Mouse (Mus musculus) liver, embryonic 14.5 days (tissue): ENCODE results near the gene Eps8. TPM values are rescaled to one million over a fixed set of nuclear protein-coding genes. Genes with fewer than 3 reads are reported as not detected.

Experiments
- ATAC-seq: fragments of 200-750 bp; cut with Nextera tagmentation; 2 replicates; pipeline ENCODE4 v1.8.0; 2017; ENCODE audit warnings: moderate number of reproducible peaks, mild to moderate bottlenecking, moderate library complexity; ENCODE audit not compliant: insufficient read depth
- DNase-seq, 3 experiments: peaks; one replicate each; pipeline ENCODE4 v3.0.0-alpha.2; 2012 to 2013; ENCODE audit warnings: low read depth in 3 of 3, low spot score in 3 of 3
- H3K27ac ChIP-seq: fragments of 300-500 bp; sonication (generic); 2 replicates; pipeline ENCODE4 v1.5.1; 2014; ENCODE audit warnings: moderate library complexity, mild to moderate bottlenecking, control low read depth, inconsistent platforms
- H3K27me3 ChIP-seq: fragments of 300-500 bp; sonication (generic); 2 replicates; pipeline ENCODE4 v1.6.1; 2014; ENCODE audit warnings: mild to moderate bottlenecking, low read length, moderate library complexity; ENCODE audit not compliant: control insufficient read depth, insufficient read depth
- H3K36me3 ChIP-seq: fragments of 300-500 bp; sonication (generic); replicated peaks from 2 replicates; pipeline ENCODE4 v1.6.1; 2014; ENCODE audit warnings: low read depth; ENCODE audit not compliant: control insufficient read depth, insufficient read depth
- H3K4me1 ChIP-seq, 2 experiments: fragments of 200-500 bp in 1 of 2; fragments of 300-500 bp in 1 of 2; sonication (generic) in 1 of 2; replicated peaks; 2 replicates each; pipeline ENCODE4 v1.6.1; 2012 to 2014; ENCODE audit warnings: antibody characterized with exemption in 1 of 2, inconsistent platforms in 1 of 2, low read length in 1 of 2; ENCODE audit not compliant: control insufficient read depth in 2 of 2, insufficient read depth in 2 of 2
- H3K4me2 ChIP-seq: fragments of 300-500 bp; sonication (generic); 2 replicates; pipeline ENCODE4 v1.6.1; 2014; ENCODE audit warnings: low read depth, mild to moderate bottlenecking, control low read depth, moderate library complexity
- H3K4me3 ChIP-seq, 2 experiments: fragments of 200-500 bp in 1 of 2; fragments of 300-500 bp in 1 of 2; sonication (generic) in 1 of 2; 2 replicates each; pipeline ENCODE4 v1.5.1; 2012 to 2014; ENCODE audit warnings: low read depth in 2 of 2, low read length in 2 of 2, mild to moderate bottlenecking in 2 of 2, control low read depth in 1 of 2, inconsistent platforms in 1 of 2, moderate library complexity in 1 of 2; ENCODE audit not compliant: insufficient read depth in 1 of 2
- H3K9ac ChIP-seq: fragments of 300-500 bp; sonication (generic); replicated peaks from 2 replicates; pipeline ENCODE4 v1.6.1; 2014; ENCODE audit warnings: mild to moderate bottlenecking, control low read depth, moderate library complexity
- H3K9me3 ChIP-seq: fragments of 300-500 bp; sonication (generic); 2 replicates; pipeline ENCODE4 v1.6.1; 2016; ENCODE audit warnings: low read length, mixed read lengths; ENCODE audit not compliant: control insufficient read depth
- CTCF ChIP-seq: IDR thresholded peaks from 2 replicates; pipeline ENCODE4 v1.5.1; 2016; ENCODE audit warnings: antibody characterized with exemption, low read depth, control low read depth
- EP300 ChIP-seq: IDR thresholded peaks from 2 replicates; pipeline ENCODE4 v1.6.1; 2016; ENCODE audit warnings: antibody characterized with exemption, low read depth
- WGBS: fragments of 180-500 bp; shearing (Covaris S2); extraction: QIAGEN DNeasy Blood & Tissue Kit; methylation state at CpG from one replicate; pipeline ENCODE4 v1.1.7; 2014; ENCODE audit not compliant: insufficient replicate concordance; 5-methylcytosine and 5-hydroxymethylcytosine counted together
- polyA plus RNA-seq, 2 experiments: library from polyadenylated mRNA; depleted of rRNA in 1 of 2; stranded (reverse) in 1 of 2; unstranded in 1 of 2; fragments of >200 nt; fragmentation: Nextera tagmentation in 1 of 2; extraction: Ambion mirVana in 1 of 2; gene quantifications; 2 replicates each; pipeline versions ENCODE4 v1.2.1 to v1.2.3; 2012 to 2014

The Eps8 gene
- polyA plus RNA-seq, 2 experiments: 0.42 to 1.4 TPM

DNA sequence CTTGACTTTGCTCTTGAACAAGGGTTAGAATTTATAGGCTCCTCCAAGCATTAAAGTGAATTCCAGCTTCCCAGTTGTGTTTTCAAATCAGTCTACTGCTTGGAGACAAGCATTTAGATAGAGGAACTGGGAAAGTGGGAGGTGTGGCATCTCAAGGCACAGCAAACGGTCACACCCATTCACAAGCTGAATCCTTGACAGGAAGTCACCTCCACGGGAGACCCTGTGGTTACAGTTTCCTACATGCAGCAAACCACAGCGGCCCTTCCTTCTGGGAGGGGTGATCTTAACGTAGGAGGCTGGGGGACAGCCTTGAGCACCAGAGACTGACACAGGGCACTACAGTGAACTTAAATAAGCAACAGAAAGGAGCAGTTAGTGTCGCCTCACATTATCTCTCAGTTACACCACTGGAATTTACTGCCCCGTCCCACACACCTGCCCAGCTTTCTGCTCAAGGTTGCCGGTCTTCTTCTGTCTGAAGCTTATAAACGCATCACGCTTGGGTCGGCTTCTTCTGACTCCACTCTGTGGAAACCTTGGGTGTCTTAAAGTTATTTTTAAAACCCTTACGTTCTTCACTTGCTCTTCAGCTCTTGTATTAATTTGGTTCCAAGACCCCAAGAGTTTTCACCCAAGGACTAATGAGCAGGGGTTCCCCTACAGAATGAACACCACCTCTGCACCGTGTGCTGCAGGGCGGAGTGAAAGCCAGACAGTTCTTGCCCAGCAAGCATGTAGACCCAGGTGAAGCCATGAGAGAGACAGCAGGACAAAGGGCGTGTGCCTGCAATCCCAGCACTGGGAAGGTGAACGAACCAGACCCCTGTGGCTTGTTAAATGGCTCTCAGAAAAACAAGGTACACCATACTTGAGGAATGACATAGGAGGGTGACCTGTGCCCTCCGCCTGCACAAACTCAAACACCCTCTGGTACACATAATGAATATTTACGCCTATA lies 113.2 kb downstream of the Eps8 start:
- Histone ChIP-seq H3K4me1 (peaks cover 3 to 15% of the 10 kb centered on the region in 2 experiments; a peak in 2 of 4 replicates), H3K27ac (no peak overlapping the region), H3K36me3 (no peaks in the 10 kb centered on the region), H3K4me2 (peak overlapping the region; percentile 45), H3K27me3 (no peaks in the 10 kb centered on the region), H3K9me3 (no peaks in the 10 kb centered on the region), H3K9ac (no peak overlapping the region), H3K4me3 (no peak overlapping the region)
- no peak for DNase-seq
- TF ChIP-seq CTCF: no peak
- 19% methylated on average over 17 of the region's 17 CpGs for WGBS
- ATAC-seq: peak; percentile 61; the same call in 1 of the 2 replicates

DNA sequence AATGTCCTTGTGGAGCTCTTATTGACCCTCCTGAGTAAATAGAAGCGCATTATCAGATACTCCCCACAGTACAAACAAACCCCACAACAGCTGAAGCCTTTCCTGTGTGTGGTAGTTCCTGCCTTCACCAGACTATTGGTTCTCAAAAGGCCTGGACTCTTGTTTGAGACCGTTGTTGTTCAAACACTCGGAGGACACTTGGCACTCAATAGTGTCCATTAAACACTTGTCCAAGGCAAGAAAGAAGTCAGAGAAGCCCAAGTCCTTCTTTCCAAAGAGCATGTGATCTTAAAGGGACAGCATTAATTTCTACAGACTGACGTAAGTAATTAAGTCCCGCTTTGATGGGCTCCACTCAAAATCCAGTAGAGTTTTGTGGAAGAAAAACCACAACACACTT lies 113.9 kb downstream of the Eps8 start:
- H3K4me3 ChIP-seq: no peak overlapping the region
- H3K4me2 ChIP-seq: peak overlapping the region; percentile 45; the same call in 1 of the 2 replicates
- 50% methylated on average over 5 of the region's 5 CpGs for WGBS

DNA sequence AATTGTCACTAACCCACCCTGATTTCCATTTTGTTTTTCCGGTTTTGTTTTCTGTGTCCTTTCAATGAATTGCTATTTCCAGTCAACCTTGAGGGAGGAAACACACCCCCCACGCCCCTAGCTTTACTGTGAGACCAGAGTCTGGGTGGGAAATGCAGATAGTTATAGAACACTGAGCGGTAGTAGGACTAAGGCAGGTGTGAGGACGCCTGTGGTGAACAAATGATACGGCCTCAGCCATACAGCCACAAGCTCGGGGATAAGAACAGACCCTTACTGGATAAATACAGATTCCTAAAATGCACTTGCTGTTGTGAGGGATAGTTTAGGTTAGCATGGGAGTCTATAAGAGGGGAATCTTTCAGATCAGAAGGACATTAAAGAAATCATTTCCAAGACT lies 114.3 kb downstream of the Eps8 start:
- no peak overlapping the region for H3K9ac ChIP-seq
- no peaks in the 10 kb centered on the region for H3K9me3 ChIP-seq
- no peak for DNase-seq
- 55% methylated on average over 6 of the region's 6 CpGs for WGBS
- H3K27ac ChIP-seq: no peak overlapping the region
- H3K4me1 ChIP-seq: peaks cover 3 to 15% of the 10 kb centered on the region in 2 experiments; a peak in 2 of 4 replicates
- H3K4me3 ChIP-seq: no peak overlapping the region
- H3K36me3 ChIP-seq: no peaks in the 10 kb centered on the region
- ATAC-seq: no peak
- H3K27me3 ChIP-seq: no peaks in the 10 kb centered on the region
- no peak for TF ChIP-seq CTCF
- no peak for TF ChIP-seq EP300
- no peak overlapping the region for H3K4me2 ChIP-seq

More for the DNA sequence above, 113.9 kb downstream of the Eps8 start:
- Histone ChIP-seq H3K27me3 (no peaks in the 10 kb centered on the region), H3K27ac (no peak overlapping the region), H3K9me3 (no peaks in the 10 kb centered on the region), H3K9ac (no peak overlapping the region), H3K4me1 (peaks cover 3 to 15% of the 10 kb centered on the region in 2 experiments; a peak in 2 of 4 replicates), H3K36me3 (no peaks in the 10 kb centered on the region)
- no peak for ATAC-seq
- no peak for DNase-seq
- no peak for TF ChIP-seq CTCF
- no peak for TF ChIP-seq EP300

DNA sequence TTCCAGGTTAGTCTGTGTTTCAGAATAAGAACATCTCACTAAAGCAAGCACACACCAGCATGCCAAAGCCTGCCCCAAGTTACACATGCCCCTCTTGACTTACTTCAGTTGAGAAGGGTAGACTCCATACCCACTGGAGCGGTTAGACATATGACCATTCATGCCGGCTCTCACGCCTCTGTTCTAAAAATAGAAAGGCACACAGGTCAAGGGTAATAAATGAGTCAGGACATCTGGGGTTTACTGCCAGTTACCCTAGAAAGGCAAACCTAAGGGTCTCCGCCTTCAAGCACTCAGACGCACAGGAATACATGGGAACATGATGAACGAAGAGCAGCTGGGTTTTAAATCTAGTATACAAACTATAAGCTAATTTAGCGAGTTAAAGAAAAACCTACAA lies 115.5 kb downstream of the Eps8 start:
- Histone ChIP-seq H3K9me3 (no peaks in the 10 kb centered on the region), H3K27ac (no peak overlapping the region), H3K36me3 (no peaks in the 10 kb centered on the region), H3K4me3 (no peak overlapping the region), H3K27me3 (no peaks in the 10 kb centered on the region), H3K4me2 (no peak overlapping the region), H3K9ac (no peak overlapping the region), H3K4me1 (peaks cover 3 to 15% of the 10 kb centered on the region in 2 experiments; a peak in 2 of 4 replicates)
- WGBS: 85% methylated on average over 7 of the region's 7 CpGs
- DNase-seq (no peak), ATAC-seq (no peak)
- TF ChIP-seq EP300 (no peak), CTCF (no peak)

DNA sequence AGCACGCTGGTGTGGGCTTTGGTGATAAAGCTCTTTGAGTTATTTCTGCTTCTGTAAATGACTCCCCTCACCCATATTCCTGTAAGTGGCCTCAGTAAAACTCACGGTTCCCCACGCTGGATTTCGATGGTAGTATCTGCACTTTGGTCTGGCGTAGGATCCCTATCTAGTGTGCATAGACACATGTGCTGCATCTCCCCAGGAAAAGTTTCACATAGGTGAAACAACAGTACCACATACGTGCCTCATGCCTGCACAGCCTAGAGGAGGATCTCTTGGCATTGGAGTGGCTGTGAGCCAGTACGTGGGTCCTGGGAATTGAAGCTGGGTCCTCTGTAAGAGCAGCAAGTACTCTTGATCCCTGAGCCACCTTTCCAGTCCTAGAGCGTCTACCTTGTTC lies 121.9 kb downstream of the Eps8 start:
- H3K27ac ChIP-seq: no peak overlapping the region
- H3K9me3 ChIP-seq: no peaks in the 10 kb centered on the region
- H3K4me1 ChIP-seq: no peaks in the 10 kb centered on the region
- no peak overlapping the region for H3K9ac ChIP-seq
- ATAC-seq (no peak), DNase-seq (no peak)
- H3K27me3 ChIP-seq: no peaks in the 10 kb centered on the region
- no peaks in the 10 kb centered on the region for H3K36me3 ChIP-seq
- H3K4me2 ChIP-seq: no peak overlapping the region
- 58% methylated on average over 8 of the region's 8 CpGs for WGBS
- TF ChIP-seq EP300 (no peak), CTCF (no peak)
- H3K4me3 ChIP-seq: no peak overlapping the region
